Mouse (Mus musculus) neural tube, embryonic 11.5 days (tissue): Measurements from ENCODE around the gene Zcchc10. TPM values are rescaled to one million over a fixed set of nuclear protein-coding genes. Genes with fewer than 3 reads are reported as not detected.
"Not testable (repeated sequence)": the region's sequence is repeated elsewhere in the genome, so short reads cannot be mapped to it uniquely, and the experiment has no call there.

Experiments
- ATAC-seq: fragments of 200-750 bp; cut with Nextera tagmentation; 2 replicates; pipeline ENCODE4 v1.8.0; 2017; ENCODE audit warnings: moderate number of reproducible peaks, mild to moderate bottlenecking, moderate TSS enrichment, moderate library complexity; ENCODE audit not compliant: insufficient read depth, low FRiP score, low TSS enrichment
- DNase-seq: peaks from one replicate; pipeline ENCODE4 v3.0.0-alpha.2; 2015; ENCODE audit warnings: low spot score
- H3K27ac ChIP-seq: fragments of 300-500 bp; sonication (generic); 2 replicates; pipeline ENCODE4 v1.5.1; 2014; ENCODE audit warnings: low read depth, mild to moderate bottlenecking, low read length
- H3K27me3 ChIP-seq: fragments of 300-500 bp; sonication (generic); 2 replicates; pipeline ENCODE4 v1.6.1; 2014; ENCODE audit warnings: mild to moderate bottlenecking, low read length, mixed read lengths; ENCODE audit not compliant: control insufficient read depth, insufficient read depth
- H3K36me3 ChIP-seq: fragments of 300-500 bp; sonication (generic); 2 replicates; pipeline ENCODE4 v1.6.1; 2014; ENCODE audit warnings: mild to moderate bottlenecking, low read length, moderate library complexity, mixed read lengths; ENCODE audit not compliant: control insufficient read depth, insufficient read depth
- H3K4me1 ChIP-seq: fragments of 300-500 bp; sonication (generic); 2 replicates; pipeline ENCODE4 v1.6.1; 2014; ENCODE audit warnings: low read length, mixed read lengths; ENCODE audit not compliant: control insufficient read depth, insufficient read depth
- H3K4me2 ChIP-seq: fragments of 300-500 bp; sonication (generic); 2 replicates; pipeline ENCODE4 v1.6.1; 2014; ENCODE audit warnings: low read depth, mild to moderate bottlenecking, moderate library complexity
- H3K4me3 ChIP-seq: fragments of 300-500 bp; sonication (generic); 2 replicates; pipeline ENCODE4 v1.5.1; 2014; ENCODE audit warnings: low read depth, low read length
- H3K9ac ChIP-seq: fragments of 300-500 bp; sonication (generic); 2 replicates; pipeline ENCODE4 v1.6.1; 2014; ENCODE audit warnings: mild to moderate bottlenecking, low read length
- H3K9me3 ChIP-seq: fragments of 300-500 bp; sonication (generic); 2 replicates; pipeline ENCODE4 v1.6.1; 2016; ENCODE audit warnings: low read length; ENCODE audit not compliant: control insufficient read depth
- WGBS: fragments of 180-500 bp; shearing (Covaris S2); extraction: QIAGEN DNeasy Blood & Tissue Kit; methylation state at CpG from one replicate; pipeline ENCODE4 v1.1.7; 2014; 5-methylcytosine and 5-hydroxymethylcytosine counted together
- polyA plus RNA-seq: library from polyadenylated mRNA; unstranded; fragments of >200 nt; fragmentation: Nextera tagmentation; extraction: Ambion mirVana; gene quantifications from 2 replicates; pipeline ENCODE4 v1.2.1, GENCODE M21; 2014

Gene Zcchc10
- 24.8 and 28.5 TPM in 2 replicates for polyA plus RNA-seq

DNA sequence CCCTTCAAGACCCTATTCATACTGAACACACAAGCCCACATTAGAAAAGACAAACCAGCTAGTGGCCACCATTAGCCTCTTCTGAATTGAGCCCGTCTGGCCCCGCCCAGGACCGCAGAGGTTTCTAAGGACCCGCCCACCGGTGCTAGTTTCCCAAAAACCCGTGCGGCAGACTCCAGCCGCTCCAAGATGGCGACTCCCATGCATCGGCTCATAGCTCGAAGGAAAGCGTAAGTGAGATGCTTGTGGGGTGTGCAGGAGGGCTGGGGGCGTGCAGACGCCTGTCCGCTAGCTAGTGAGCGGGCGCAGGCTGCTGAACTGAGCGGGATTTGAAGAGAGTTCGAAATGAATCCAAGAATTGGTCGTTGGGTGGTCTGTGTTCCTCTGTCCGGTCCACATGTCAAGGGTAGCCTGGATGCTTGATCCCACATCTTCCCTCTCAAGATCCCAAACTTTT lies at the start of gene Zcchc10:
Zcchc10 (plus strand) TSS at position 168 of the 457 bp plus-strand sequence.
- Histone ChIP-seq H3K27ac (no peak within 1 kb of the TSS), H3K9me3 (no peaks in the 10 kb centered on the region), H3K9ac (peak within 1 kb of the TSS; percentile 81), H3K27me3 (no peaks in the 10 kb centered on the region), H3K36me3 (0 out of 2 replicates have a peak, but pooled peaks cover 4% of the 10 kb centered on the region), H3K4me3 (peak within 1 kb of the TSS; percentile 71), H3K4me2 (peak within 1 kb of the TSS; percentile 51), H3K4me1 (0 out of 2 replicates have a peak, but pooled peaks cover 2% of the 10 kb centered on the region)
- under 1% methylated on average over 21 of the region's 21 CpGs for WGBS
- DNase-seq (peak; percentile 91), ATAC-seq (peak; percentile 69)

GRCm38 (mm10) chr11:53275358-53275757 lies 49.1 kb upstream of the Zcchc10 start:
- no peak for ATAC-seq
- H3K36me3 ChIP-seq: peaks cover 14% of the 10 kb centered on the region; the same call in 1 of the 2 replicates

DNA sequence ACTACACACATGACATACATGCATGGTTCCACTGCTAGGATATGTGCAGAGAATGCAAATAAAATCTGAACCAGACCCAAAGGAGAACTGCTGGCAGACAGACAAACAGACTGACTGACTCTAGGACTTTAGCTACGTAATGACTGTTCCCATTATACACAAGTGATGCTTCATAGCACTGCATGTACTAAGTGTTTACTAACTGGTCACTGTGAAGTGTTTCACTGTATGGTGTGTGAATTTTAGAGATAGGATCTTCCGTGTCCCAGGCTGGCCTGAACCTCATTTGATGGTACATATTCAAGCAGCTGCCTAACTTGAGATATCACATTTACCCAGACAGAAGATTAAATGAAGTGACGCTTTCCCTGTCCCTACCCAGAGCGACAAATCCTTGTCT lies 46.1 kb upstream of the Zcchc10 start:
- no peak overlapping the region for H3K4me3 ChIP-seq
- H3K27me3 ChIP-seq: no peaks in the 10 kb centered on the region
- no peaks in the 10 kb centered on the region for H3K4me1 ChIP-seq
- no peak overlapping the region for H3K4me2 ChIP-seq
- DNase-seq: no peak
- peaks cover 18% of the 10 kb centered on the region; the same call in 1 of the 2 replicates for H3K36me3 ChIP-seq
- H3K9me3 ChIP-seq: no peaks in the 10 kb centered on the region
- 95% methylated on average over 4 of the region's 4 CpGs for WGBS
- no peak overlapping the region for H3K9ac ChIP-seq
- H3K27ac ChIP-seq: no peak overlapping the region
- no peak for ATAC-seq

More at GRCm38 (mm10) chr11:53275358-53275757, 49.1 kb upstream of the Zcchc10 start:
- Histone ChIP-seq H3K27me3 (no peaks in the 10 kb centered on the region), H3K4me3 (no peak overlapping the region), H3K9me3 (no peaks in the 10 kb centered on the region), H3K27ac (no peak overlapping the region), H3K9ac (no peak overlapping the region), H3K4me2 (no peak overlapping the region), H3K4me1 (no peaks in the 10 kb centered on the region)
- DNase-seq: no peak
- 98% methylated on average over 3 of the region's 3 CpGs for WGBS

GRCm38 (mm10) chr11:53285885-53286284 lies 38.6 kb upstream of the Zcchc10 start:
- ATAC-seq (no peak), DNase-seq (no peak)
- Histone ChIP-seq H3K9ac (no peak overlapping the region), H3K36me3 (peaks cover 16% of the 10 kb centered on the region), H3K4me1 (no peaks in the 10 kb centered on the region), H3K27ac (no peak overlapping the region), H3K4me2 (no peak overlapping the region), H3K9me3 (no peaks in the 10 kb centered on the region), H3K4me3 (no peak overlapping the region), H3K27me3 (no peaks in the 10 kb centered on the region)
- WGBS: 94% methylated on average over 6 of the region's 6 CpGs

GRCm38 (mm10) chr11:53290187-53290586 lies 34.3 kb upstream of the Zcchc10 start:
- not testable (repeated sequence) for ATAC-seq, H3K4me2 ChIP-seq, H3K36me3 ChIP-seq, H3K4me1 ChIP-seq, H3K27ac ChIP-seq, DNase-seq, H3K9ac ChIP-seq, H3K4me3 ChIP-seq, H3K27me3 ChIP-seq, H3K9me3 ChIP-seq
- 95% methylated on average over 2 of the region's 2 CpGs for WGBS

DNA sequence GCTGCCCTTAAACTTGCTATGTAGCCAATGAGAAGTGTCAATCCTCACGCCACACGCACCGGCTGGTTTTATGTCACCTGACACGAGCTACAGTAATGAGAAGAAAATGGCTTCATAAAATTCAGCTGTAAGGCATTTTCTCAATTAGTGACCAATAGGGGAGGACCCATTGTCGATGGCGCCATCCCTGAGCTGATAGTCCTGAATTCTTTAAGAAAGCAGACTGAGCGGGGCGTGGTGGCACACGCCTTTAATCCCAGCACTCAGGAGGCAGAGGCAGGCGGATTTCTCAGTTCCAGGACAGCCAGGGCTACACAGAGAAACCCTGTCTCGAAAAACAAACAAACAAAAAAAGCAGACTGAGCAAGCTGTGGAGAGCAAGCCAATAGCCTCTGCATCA lies 33.6 kb upstream of the Zcchc10 start:
- H3K4me2 ChIP-seq: no peak overlapping the region
- no peaks in the 10 kb centered on the region for H3K27me3 ChIP-seq
- no peak overlapping the region for H3K27ac ChIP-seq
- 94% methylated on average over 11 of the region's 11 CpGs for WGBS
- H3K36me3 ChIP-seq: peaks cover 7% of the 10 kb centered on the region
- no peak overlapping the region for H3K9ac ChIP-seq
- H3K4me3 ChIP-seq: no peak overlapping the region
- no peak for ATAC-seq
- no peaks in the 10 kb centered on the region for H3K9me3 ChIP-seq
- H3K4me1 ChIP-seq: no peaks in the 10 kb centered on the region
- no peak for DNase-seq

DNA sequence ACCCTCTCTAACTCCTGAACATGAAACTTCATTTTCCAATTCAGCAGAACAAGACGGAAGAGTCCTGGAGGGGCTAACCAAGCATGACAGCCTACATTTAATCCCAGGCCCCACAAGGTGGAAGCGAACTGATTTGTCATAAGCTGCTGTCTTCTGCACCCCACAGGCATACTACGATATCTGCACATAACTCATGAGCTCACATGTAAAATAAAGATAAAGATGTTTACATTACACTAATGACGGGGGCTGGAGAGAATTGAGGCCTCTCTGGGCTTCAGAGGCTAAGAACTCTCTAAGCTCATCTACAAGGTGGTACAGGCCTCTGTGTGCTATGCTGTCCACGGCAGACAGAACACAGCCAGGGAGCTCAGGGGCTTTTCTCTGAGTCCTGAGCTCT lies 30.0 kb upstream of the Zcchc10 start:
- WGBS: 96% methylated on average over 5 of the region's 5 CpGs
- no peak overlapping the region for H3K4me3 ChIP-seq
- H3K36me3 ChIP-seq: peaks cover 2% of the 10 kb centered on the region; the same call in 1 of the 2 replicates
- H3K4me2 ChIP-seq: no peak overlapping the region
- no peak overlapping the region for H3K9ac ChIP-seq
- H3K27me3 ChIP-seq: no peaks in the 10 kb centered on the region
- H3K9me3 ChIP-seq: no peaks in the 10 kb centered on the region
- H3K4me1 ChIP-seq: peaks cover 5% of the 10 kb centered on the region; the same call in 1 of the 2 replicates
- H3K27ac ChIP-seq: no peak overlapping the region
- no peak for DNase-seq
- ATAC-seq: no peak

- Histone ChIP-seq H3K27me3 (no peaks in the 10 kb centered on the region), H3K27ac (no peak overlapping the region), H3K4me1 (peaks cover 9% of the 10 kb centered on the region; the same call in 1 of the 2 replicates), H3K9me3 (no peaks in the 10 kb centered on the region), H3K4me2 (no peak overlapping the region), H3K36me3 (no peaks in the 10 kb centered on the region; the same call in 1 of the 2 replicates), H3K4me3 (no peak overlapping the region), H3K9ac (no peak overlapping the region)
- WGBS: 77% methylated on average over 4 of the region's 4 CpGs
- no peak for DNase-seq
- ATAC-seq: no peak
Measured at GRCm38 (mm10) chr11:53296880-53297279, 27.6 kb upstream of the Zcchc10 start.
